Mouse (Mus musculus): ENCODE data around the gene Olfr341. TPM values are rescaled to one million over a fixed set of nuclear protein-coding genes. Genes with fewer than 3 reads are reported as not detected.

Olfr341 gene
- total RNA-seq (2014; rRNA removed), result not detected in 2 replicates
- not detected in 2 replicates for polyA plus RNA-seq (2015; fragmentation: Nextera tagmentation; extraction: Ambion mirVana)

DNA sequence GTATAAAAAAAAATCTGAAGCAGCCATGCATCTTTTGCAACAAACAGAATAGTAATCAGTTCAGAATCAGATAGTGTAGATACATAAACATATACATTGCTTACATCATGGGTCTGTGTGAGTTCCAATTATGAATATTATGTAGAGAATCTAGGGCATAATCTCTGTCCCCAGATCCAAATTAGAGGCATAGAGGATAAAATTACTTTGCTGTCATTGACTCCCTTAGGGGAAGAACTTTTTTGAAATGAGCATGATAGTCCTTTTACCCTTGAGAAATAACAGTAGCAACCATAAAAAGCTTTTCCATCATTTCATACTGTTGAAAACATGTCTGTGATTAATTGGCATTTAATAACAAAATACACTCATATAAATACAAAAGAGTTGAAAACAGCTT, at the start of gene Olfr341:
TSS of gene Olfr341 (minus strand) at position 101 of the 400 bp plus-strand sequence.
- Histone ChIP-seq H3K36me3 (ENCODE audit: insufficient read depth) (no peaks in the 10 kb centered on the region), H3K4me2 (ENCODE audit: low read depth) (no peak within 1 kb of the TSS), H3K9me3 (ENCODE audit: low read length) (0 out of 2 replicates have a peak, but pooled peaks cover 8% of the 10 kb centered on the region), H3K4me1 (ENCODE audit: insufficient read depth) (no peaks in the 10 kb centered on the region), H3K27me3 (ENCODE audit: insufficient read depth, low read length) (no peaks in the 10 kb centered on the region), H3K27ac (ENCODE audit: low read depth, low read length) (no peak within 1 kb of the TSS), H3K9ac (no peak within 1 kb of the TSS), H3K4me3 (ENCODE audit: low read depth, low read length) (no peak within 1 kb of the TSS)
- DNase-seq, result no peak
- no peak for TF ChIP-seq CTCF (IDR thresholded peaks at IDR 0.05; ENCODE audit: low read depth)
- ATAC-seq, result no peak

DNA sequence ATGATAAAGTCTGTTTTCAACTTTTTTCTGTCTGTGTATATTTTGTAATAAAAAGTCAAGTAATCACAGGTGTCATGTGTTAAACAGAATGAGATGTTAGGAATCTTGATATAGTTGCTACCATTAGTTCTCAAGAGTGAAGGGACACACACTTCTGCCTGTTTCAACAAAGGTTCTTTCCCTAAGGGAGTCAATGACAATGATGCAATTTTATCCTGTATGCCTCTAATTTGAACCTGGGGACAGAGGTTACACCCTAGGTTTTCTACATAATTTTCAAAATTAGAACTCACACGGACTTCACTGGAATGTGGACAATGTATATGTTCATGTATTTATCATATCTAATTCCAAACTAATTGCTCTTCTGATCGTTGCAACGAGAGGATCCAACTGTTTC, 42.4 kb upstream of the Olfr341 start, which contains the start of gene Olfr342:
TSS of gene Olfr342 (plus strand) at position 301 of the 400 bp plus-strand sequence.
- DNase-seq (no peak), ATAC-seq (no peak)
- 72% methylated on average over 3 of the region's 3 CpGs for WGBS
- no peaks in the 10 kb centered on the region for H3K4me1 ChIP-seq (ENCODE audit: insufficient read depth)
- H3K9me3 ChIP-seq (ENCODE audit: low read length), result no peaks in the 10 kb centered on the region
- no peak within 1 kb of the TSS for H3K4me3 ChIP-seq (ENCODE audit: low read depth, low read length)
- no peak for TF ChIP-seq CTCF (IDR thresholded peaks at IDR 0.05; ENCODE audit: low read depth)
- H3K27me3 ChIP-seq (ENCODE audit: insufficient read depth, low read length), result no peaks in the 10 kb centered on the region
- H3K4me2 ChIP-seq (ENCODE audit: low read depth), result no peak within 1 kb of the TSS
- no peak within 1 kb of the TSS for H3K27ac ChIP-seq (ENCODE audit: low read depth, low read length)
- H3K9ac ChIP-seq, result no peak within 1 kb of the TSS
- no peaks in the 10 kb centered on the region for H3K36me3 ChIP-seq (ENCODE audit: insufficient read depth)

DNA sequence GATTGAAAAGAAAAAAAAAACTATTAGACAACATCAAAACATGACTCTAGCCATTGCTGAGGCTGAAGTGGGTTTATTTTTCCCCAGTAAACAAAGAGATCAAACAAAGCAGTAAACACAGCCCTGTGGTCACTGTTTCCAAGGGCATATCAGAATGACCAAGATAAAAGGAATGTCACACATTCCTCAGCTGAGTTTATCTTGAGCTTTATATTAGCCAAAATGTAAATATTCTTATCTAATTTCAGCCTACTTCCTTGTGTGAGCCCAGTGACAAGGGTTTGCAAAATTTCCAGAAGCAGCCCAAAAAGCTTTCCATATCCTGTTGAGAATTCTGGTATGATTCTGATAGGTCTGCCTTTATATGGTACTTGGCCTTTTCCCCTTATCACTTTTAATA, 8.6 kb downstream of the Olfr341 start:
- Histone ChIP-seq H3K9ac (no peak overlapping the region), H3K9me3 (ENCODE audit: low read length) (peaks cover 4% of the 10 kb centered on the region; the same call in 1 of the 2 replicates), H3K36me3 (ENCODE audit: insufficient read depth) (no peaks in the 10 kb centered on the region), H3K4me1 (ENCODE audit: insufficient read depth) (no peaks in the 10 kb centered on the region), H3K27ac (ENCODE audit: low read depth, low read length) (no peak overlapping the region), H3K4me2 (ENCODE audit: low read depth) (no peak overlapping the region), H3K27me3 (ENCODE audit: insufficient read depth, low read length) (no peaks in the 10 kb centered on the region), H3K4me3 (ENCODE audit: low read depth, low read length) (no peak overlapping the region)
- ATAC-seq, result no peak
- TF ChIP-seq CTCF (IDR thresholded peaks at IDR 0.05; ENCODE audit: low read depth), result no peak
- DNase-seq, result no peak

DNA sequence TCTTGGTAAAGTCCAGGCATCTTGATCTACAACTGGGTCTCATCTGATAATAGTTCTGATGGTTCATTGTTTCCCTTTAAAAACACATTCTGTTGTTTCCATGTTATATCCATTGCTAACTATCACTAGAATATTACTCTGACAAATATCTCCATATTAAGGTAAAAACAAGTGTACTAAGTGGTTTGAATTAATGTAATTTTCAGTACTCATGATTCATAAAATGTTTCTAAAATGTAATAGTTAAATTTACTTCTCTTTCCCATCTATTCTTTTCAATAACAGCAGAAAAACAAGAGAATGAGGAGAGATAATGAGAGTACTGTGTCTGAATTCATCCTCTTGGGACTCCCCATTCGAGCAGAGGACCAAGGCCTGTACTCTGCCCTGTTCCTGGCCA, 30.0 kb downstream of the Olfr341 start, which contains the start of gene Olfr340:
TSS of gene Olfr340 (plus strand) at position 301 of the 400 bp plus-strand sequence.
- no peak for ATAC-seq
- H3K4me2 ChIP-seq (ENCODE audit: low read depth), result no peak within 1 kb of the TSS
- H3K36me3 ChIP-seq (ENCODE audit: insufficient read depth), result no peaks in the 10 kb centered on the region
- DNase-seq, result no peak
- WGBS, result 58% methylated on average over 1 of the region's 1 CpGs
- H3K27me3 ChIP-seq (ENCODE audit: insufficient read depth, low read length), result no peaks in the 10 kb centered on the region
- H3K4me1 ChIP-seq (ENCODE audit: insufficient read depth), result no peaks in the 10 kb centered on the region
- H3K9me3 ChIP-seq (ENCODE audit: low read length), result no peaks in the 10 kb centered on the region
- no peak within 1 kb of the TSS for H3K9ac ChIP-seq
- no peak for TF ChIP-seq CTCF (IDR thresholded peaks at IDR 0.05; ENCODE audit: low read depth)
- H3K27ac ChIP-seq (ENCODE audit: low read depth, low read length), result no peak within 1 kb of the TSS
- H3K4me3 ChIP-seq (ENCODE audit: low read depth, low read length), result no peak within 1 kb of the TSS

Other genes with a start within 250 kb of the Olfr341 start
- not detected in 2 replicates for gene Olfr338, start 108.9 kb downstream of the Olfr341 start, total RNA-seq (2014; rRNA removed)
- gene Olfr338, start 108.9 kb downstream of the Olfr341 start, polyA plus RNA-seq (2015; fragmentation: Nextera tagmentation; extraction: Ambion mirVana), result not detected in 2 replicates
- gene Olfr339, start 63.5 kb downstream of the Olfr341 start, total RNA-seq (2014; rRNA removed), result not detected in 2 replicates
- gene Olfr339, start 63.5 kb downstream of the Olfr341 start, polyA plus RNA-seq (2015; fragmentation: Nextera tagmentation; extraction: Ambion mirVana), result not detected in 2 replicates
- not detected in 2 replicates for gene Olfr340, start 29.9 kb downstream of the Olfr341 start, total RNA-seq (2014; rRNA removed)
- not detected in 2 replicates for gene Olfr340, start 29.9 kb downstream of the Olfr341 start, polyA plus RNA-seq (2015; fragmentation: Nextera tagmentation; extraction: Ambion mirVana)
- not detected in 2 replicates for gene Olfr342, start 42.5 kb upstream of the Olfr341 start, total RNA-seq (2014; rRNA removed)
- not detected in 2 replicates for gene Olfr342, start 42.5 kb upstream of the Olfr341 start, polyA plus RNA-seq (2015; fragmentation: Nextera tagmentation; extraction: Ambion mirVana)
- gene Olfr344, start 84.2 kb upstream of the Olfr341 start, total RNA-seq (2014; rRNA removed), result not detected in 2 replicates
- gene Olfr344, start 84.2 kb upstream of the Olfr341 start, polyA plus RNA-seq (2015; fragmentation: Nextera tagmentation; extraction: Ambion mirVana), result not detected in 2 replicates
- gene Olfr345, start 157.6 kb upstream of the Olfr341 start, total RNA-seq (2014; rRNA removed), result not detected in 2 replicates
- gene Olfr345, start 157.6 kb upstream of the Olfr341 start, polyA plus RNA-seq (2015; fragmentation: Nextera tagmentation; extraction: Ambion mirVana), result not detected in 2 replicates
- not detected in 2 replicates for gene Olfr346, start 203.3 kb upstream of the Olfr341 start, total RNA-seq (2014; rRNA removed)
- not detected in 2 replicates for gene Olfr346, start 203.3 kb upstream of the Olfr341 start, polyA plus RNA-seq (2015; fragmentation: Nextera tagmentation; extraction: Ambion mirVana)
- gene Olfr347, start 249.4 kb upstream of the Olfr341 start, total RNA-seq (2014; rRNA removed), result not detected in 2 replicates
- not detected in 2 replicates for gene Olfr347, start 249.4 kb upstream of the Olfr341 start, polyA plus RNA-seq (2015; fragmentation: Nextera tagmentation; extraction: Ambion mirVana)

Measured in forebrain, postnatal 0 days (tissue).